Mouse (Mus musculus) layer of hippocampus, adult 9-10 months (tissue): Measurements from ENCODE around the gene Prss57.

ENCODE experiments used
- DNase-seq: peaks from one replicate; pipeline ENCODE4 v3.0.0; 2022; ENCODE audit warnings: low spot score

Gene Prss57

DNA sequence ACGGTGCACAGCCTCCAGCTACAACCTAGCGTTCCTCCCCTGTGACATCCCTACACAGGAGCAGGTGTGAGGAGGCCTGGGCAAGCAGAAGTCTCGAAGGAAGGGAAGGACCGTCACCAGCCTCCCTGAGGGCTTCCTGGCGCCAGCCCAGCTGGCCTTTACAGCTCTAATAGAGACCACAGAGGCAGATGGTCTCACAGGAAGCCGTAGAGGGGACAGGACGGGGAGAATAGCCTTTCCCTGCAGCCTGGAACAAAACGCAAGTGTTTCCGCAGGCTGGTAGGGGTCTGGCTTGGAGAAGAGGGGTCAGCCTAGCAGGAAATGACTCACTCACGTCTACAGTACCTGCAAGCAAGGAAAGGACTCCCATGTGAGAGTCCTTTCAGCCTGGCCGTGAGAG is 17.1 kb upstream of the Prss57 start:
- DNase-seq, result no peak

DNA sequence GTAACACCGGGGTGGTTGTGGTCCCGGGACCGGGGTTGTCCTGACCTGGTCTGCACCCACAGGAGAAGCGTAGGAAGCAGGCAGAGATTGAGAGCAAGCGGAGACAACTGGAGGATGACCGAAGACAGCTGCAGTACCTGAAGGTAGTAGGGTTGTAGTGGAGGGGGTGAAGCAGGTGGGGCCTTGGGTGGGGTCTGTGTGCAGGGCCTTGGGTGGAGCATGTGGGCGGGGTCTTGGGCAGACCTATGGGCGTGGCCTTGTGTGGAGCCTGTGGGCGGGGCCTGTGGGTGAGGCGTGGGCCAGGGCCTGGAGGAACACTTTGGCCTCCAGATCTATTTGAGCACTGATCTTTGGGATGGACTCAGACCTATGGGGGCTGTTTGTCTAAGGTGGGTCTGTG is 16.2 kb upstream of the Prss57 start:
- no peak for DNase-seq

- DNase-seq, result no peak
These were observed 15.6 kb upstream of the Prss57 start for GRCm38 (mm10) chr10:79806331-79806730.

DNA sequence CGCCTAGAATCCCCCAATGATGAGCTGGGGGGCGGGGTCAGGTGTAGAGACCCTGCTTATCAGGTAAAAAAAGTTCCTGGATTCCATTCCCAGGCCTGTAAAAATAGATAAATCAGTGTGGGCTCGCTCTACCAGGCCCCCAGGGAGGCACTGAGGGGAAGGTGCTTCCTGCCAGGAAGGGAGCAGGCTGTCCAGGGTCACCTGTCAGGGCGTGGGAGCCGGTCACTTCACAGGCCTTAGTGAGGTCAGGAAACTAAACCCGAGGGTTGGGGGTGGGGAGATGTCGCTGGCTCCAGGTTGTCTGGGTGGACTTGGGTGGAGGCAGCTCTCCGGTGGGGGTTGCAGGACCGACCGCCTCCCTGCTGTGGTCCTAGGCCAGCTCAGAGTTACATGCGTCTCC is 14.9 kb upstream of the Prss57 start:
- DNase-seq, result no peak

DNA sequence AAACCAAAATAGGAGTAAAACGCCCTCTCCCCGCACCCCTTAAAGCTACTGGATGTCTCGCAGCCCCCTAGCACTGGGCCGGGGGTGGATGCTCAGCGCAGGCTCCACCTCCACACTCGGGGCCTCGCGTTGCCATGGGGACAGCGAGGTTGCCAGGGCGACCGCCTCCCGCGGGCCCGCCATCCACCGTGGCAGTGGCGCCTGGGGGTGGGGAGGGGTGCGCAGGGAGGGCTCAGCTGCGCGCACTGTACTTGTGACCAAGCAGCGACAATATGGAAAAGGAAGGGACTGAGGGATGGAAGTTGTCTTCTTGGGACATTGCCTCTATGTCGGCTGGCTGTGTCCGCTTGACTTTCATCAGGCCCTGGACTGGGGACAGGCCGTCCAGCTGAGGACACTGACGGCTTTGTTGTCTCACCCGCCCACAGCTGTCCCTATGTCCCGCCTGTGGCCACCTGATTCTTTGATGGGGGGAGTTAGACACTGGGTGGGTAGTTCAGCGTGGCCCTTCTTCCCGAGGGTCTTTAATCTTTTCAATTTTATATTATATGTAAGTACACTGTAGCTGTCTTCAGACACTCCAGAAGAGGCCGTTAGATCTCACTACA is 13.1 kb upstream of the Prss57 start:
- DNase-seq, result peak; percentile 74

- DNase-seq, result no peak
These were observed 11.7 kb upstream of the Prss57 start for GRCm38 (mm10) chr10:79802331-79802971.

GRCm38 (mm10) chr10:79801837-79802236 is 11.1 kb upstream of the Prss57 start:
- DNase-seq, result no peak

- no peak for DNase-seq
These were observed 9.7 kb upstream of the Prss57 start for GRCm38 (mm10) chr10:79800508-79800907.

GRCm38 (mm10) chr10:79798289-79798928 is 7.6 kb upstream of the Prss57 start:
- no peak for DNase-seq

GRCm38 (mm10) chr10:79797326-79797725 is 6.6 kb upstream of the Prss57 start:
- no peak for DNase-seq

DNA sequence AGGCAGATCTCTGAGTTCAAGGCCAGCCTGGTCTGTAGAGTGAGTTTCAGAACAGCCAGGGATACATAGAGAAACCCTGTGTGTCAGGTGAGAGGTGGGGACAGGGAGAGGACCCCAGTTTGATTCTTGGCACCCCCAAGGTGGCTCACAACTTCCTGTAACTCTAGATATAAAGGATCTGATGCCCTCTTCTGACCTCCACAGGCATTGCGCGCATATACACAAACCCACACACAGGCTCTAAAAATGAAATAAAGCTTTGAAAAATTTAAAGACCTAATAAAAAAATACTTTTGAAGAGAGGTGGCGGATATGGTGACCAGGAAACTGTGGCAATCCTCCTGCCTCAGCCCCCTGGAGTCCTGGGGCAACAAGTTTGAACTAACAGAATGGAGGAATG is 5.1 kb upstream of the Prss57 start:
- DNase-seq, result no peak

- no peak for DNase-seq
These were observed 3.8 kb upstream of the Prss57 start for GRCm38 (mm10) chr10:79794491-79794931.

DNA sequence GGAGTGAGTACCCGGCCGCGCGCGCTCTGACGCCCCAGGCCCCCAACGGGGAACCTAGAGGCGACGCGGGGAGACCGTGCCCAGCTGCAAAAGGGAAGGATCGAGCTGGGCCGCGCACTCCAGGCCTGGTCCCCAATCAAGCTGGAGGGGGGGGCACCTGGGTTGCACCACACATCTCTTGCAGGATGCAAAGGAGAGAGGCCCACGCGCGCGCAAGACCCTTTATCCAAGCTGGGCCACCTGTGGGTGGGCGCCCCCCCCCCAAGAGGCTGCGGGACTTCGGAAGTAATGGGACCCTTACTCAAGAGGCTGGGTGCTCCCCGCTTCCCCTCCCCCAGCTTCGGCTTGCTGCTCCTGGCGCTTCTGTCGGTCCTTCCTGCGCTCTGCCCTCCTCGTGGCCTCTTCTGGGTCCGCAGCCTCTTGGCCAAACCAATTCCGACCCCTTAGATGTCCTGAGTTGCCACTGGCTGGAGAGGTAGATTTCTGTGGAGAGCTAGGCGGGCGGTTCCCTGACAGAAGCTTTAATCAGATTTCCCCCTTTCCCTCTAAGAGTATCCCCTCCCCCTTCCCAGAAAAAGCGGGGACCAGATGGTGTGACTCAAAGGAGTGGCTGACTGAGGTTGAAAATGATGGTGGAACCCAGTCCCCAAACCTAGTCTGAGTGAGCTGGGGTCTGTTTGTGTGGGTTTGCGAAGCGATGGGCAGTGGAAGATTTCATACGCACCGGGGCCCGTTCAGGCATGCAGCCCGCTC is 3.2 kb upstream of the Prss57 start:
- no peak for DNase-seq

GRCm38 (mm10) chr10:79793051-79793737 is 2.4 kb upstream of the Prss57 start, which contains the start of gene Palm:
Gene Palm (plus strand): TSS chr10:79793572.
- no peak for DNase-seq

DNA sequence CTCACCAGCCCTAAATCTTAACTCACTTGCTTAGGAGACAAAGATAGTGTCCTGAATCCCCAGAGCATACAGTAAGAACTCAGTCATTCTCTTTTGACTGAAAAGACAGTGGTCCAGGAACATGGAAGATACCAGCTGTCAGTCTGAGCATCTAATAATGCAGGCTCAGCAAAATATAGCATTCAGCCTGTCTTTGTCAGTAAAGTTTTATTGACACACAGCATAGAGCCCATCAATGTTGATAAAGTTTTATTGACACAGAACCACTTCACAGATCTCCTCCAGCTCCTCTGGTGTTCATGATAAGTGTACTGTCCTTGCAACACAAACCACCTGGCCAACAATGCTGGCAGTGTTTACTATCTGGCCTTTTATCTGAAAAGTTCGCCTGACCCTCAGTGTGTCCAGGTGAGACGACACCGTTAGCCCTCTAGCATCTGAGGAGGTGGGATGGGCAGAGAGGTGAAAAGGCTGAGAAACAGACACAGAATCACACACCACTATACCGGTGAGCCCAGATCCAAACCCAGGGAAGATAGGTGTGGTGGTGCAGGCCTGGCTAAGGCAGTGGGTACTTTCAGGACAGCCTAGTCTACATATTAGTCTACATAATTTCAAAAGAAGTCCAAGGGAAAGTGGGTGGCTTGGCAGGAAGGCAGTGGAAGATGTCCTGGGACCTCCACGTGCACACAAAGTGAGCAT is 1.7 kb upstream of the Prss57 start:
- no peak for DNase-seq

DNA sequence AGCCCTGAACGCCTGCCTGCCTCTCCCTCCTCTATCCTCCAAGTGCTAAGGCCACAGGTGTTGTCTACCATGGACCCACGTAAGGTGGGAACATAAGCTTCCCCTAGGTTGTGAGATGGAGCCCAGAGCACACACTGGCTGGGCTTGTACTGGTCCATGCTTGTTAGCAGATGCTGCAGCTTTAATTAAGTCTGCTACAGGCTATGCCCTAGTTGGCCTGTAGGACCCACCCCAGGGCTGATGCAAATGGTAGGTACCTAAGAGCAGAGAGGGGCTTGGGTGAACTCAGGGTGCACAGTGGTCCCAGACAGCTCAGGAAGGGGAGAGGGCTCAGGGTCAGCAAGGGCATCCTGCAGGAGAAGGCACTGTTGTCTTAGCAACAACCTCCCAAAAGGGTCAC is 1.2 kb downstream of the Prss57 start:
- no peak for DNase-seq

DNA sequence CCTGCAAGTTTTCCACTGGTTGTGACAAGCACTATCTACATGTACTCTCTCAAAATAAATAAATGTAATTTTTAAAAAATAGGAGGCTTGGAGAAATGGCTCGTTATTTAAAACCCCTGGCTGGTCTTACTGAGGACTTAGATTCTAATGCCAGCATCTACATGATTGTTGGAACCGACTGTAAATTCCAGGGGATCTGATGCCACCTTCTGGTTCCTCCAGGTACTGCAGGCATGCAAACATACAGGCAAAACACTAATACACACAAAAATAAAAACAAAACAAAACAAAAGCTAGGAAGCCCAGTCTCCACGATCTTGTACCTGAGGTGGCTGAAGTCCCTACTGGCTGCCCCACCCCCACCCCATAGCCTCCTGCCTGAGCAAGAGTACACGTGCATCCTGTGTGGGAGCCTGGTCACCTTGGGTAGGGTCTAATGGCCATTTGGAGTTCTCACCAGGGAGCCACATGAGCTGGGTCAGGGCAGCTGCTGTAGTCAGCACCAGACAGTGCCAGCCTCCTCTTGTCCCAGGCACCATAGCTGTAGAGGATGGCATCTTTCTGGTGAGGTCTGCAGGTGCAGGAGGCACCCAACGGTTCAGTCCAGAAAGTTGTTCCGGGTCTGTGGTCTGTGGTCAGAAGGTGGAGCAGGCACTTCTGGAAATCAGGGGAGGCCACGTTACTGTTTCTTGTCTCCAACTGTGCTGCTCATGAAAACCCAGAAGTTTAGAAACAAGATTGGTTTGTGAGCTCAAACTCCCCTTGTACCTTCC is 2.2 kb downstream of the Prss57 start:
- no peak for DNase-seq

GRCm38 (mm10) chr10:79783920-79784800 is 6.6 kb downstream of the Prss57 start:
- DNase-seq, result no peak

DNA sequence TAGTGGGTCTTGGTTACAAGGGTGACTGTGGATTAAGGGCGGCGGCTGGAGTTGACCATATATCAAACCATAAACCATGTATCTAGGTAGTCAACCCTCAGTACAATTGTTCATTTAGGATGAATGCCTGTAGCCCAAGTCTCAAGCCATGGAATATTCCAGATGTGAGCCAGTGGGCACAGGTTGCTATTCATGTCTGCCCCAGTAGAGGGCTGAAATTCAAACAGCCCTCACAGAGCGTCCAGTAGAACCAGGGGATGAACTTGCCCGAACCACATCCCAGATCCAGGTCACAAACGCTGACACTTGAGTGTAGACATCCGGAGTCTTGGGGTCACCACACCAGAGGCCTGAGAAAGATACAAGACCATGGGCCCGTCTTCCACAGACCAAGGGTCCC is 7.7 kb downstream of the Prss57 start:
- DNase-seq, result no peak

DNA sequence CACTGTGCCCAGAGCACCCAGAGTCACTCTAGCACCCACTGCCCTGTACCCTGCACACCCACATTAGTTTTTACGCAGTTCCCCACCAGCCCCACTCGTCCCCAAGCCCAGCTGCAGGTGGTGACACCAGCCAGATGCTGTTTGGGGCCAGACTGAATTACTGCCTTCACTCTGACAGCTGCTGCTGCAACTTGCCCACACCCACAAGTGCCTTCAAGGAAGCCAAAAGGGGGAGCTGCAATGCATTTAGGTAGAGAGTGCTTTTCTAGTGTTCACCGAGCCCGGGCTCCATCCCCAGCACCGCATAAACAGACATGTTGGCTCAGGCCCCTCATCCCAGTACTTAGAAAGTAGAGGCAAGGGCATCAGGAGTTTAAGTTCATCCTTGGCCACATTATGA is 8.8 kb downstream of the Prss57 start:
- DNase-seq, result no peak
